Mouse (Mus musculus) frontal cortex, postnatal 36 days (tissue): Measurements from ENCODE around the gene Gm15080.
"Not testable (repeated sequence)": the region's sequence is repeated elsewhere in the genome, so short reads cannot be mapped to it uniquely, and the experiment has no call there.

Source experiments
- DNase-seq, 2 experiments: peaks; one replicate each; pipeline ENCODE4 v3.0.0; 2022; ENCODE audit warnings: low spot score in 2 of 2

The Gm15080 gene

DNA sequence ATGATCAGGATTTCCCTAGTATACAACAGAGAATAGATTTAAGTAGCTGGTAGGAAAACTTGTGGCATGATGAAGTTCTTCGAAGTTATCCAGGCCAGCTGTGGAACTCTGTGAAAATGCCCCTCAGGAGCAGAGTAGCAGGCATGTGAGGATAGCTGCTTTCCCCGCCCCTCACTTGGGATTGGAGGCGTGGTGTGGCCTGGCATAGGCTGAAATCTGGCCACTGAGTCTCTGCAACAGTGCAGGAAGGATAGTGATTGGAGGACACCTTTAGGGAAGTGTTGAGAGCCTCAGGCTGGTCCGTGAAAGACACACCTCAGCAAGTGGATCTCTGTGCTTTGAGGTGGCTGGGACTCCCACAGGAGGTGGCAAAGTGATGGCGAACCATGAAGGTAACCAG, at the start of gene Gm15080:
TSS of gene Gm15080 (plus strand) at position 301 of the 400 bp plus-strand sequence.
- DNase-seq = not testable (repeated sequence)
